Mouse (Mus musculus): Measurements from ENCODE around the gene Timm29. TPM values are rescaled to one million over a fixed set of nuclear protein-coding genes. Genes with fewer than 3 reads are reported as not detected.

Gene Timm29
- polyA plus RNA-seq (2014; fragmentation: Nextera tagmentation; extraction: Ambion mirVana) = 74.0 and 83.0 TPM in 2 replicates

GRCm38 (mm10) chr9:21592703-21593121, at the start of gene Timm29, which contains the start of gene Yipf2:
TSS of gene Timm29 (plus strand) at chr9:21592722.
TSS of gene Yipf2 (minus strand) at chr9:21592828.
- peak within 1 kb of the TSS; percentile 94 for H3K4me3 ChIP-seq (replicated peaks; ENCODE audit: low read length)
- DNase-seq (ENCODE audit: low spot score) (peak; percentile 99), ATAC-seq (ENCODE audit: low FRiP score) (peak; percentile 94)
- peak within 1 kb of the TSS; percentile 90 for H3K9ac ChIP-seq
- H3K27me3 ChIP-seq (ENCODE audit: control insufficient read depth, insufficient read depth, low read length) = no peaks in the 10 kb centered on the region
- no peaks in the 10 kb centered on the region for H3K9me3 ChIP-seq (ENCODE audit: control insufficient read depth, low read length)
- under 1% methylated on average over 30 of the region's 30 CpGs for WGBS
- peak within 1 kb of the TSS; percentile 87 for H3K4me2 ChIP-seq (replicated peaks)
- peak within 1 kb of the TSS; percentile 86 for H3K27ac ChIP-seq
- peaks cover 31% of the 10 kb centered on the region for H3K4me1 ChIP-seq (replicated peaks; ENCODE audit: control insufficient read depth, insufficient read depth, low read length)
- H3K36me3 ChIP-seq (replicated peaks; ENCODE audit: control insufficient read depth, insufficient read depth) = peaks cover 47% of the 10 kb centered on the region

- peak; percentile 46 for ATAC-seq (ENCODE audit: low FRiP score)
- no peak for DNase-seq (ENCODE audit: low spot score)
- Histone ChIP-seq H3K4me1 (replicated peaks; ENCODE audit: control insufficient read depth, insufficient read depth, low read length) (peaks cover 15% of the 10 kb centered on the region), H3K9me3 (ENCODE audit: control insufficient read depth, low read length) (no peaks in the 10 kb centered on the region), H3K4me2 (replicated peaks) (peak overlapping the region; percentile 74), H3K4me3 (replicated peaks; ENCODE audit: low read length) (peak overlapping the region; percentile 83), H3K9ac (peak overlapping the region; percentile 98), H3K36me3 (replicated peaks; ENCODE audit: control insufficient read depth, insufficient read depth) (peaks cover 8% of the 10 kb centered on the region), H3K27ac (peak overlapping the region; percentile 98), H3K27me3 (ENCODE audit: control insufficient read depth, insufficient read depth, low read length) (no peaks in the 10 kb centered on the region)
- 6% methylated on average over 9 of the region's 9 CpGs for WGBS
Measured at GRCm38 (mm10) chr9:21545351-21545915, 47.1 kb upstream of the Timm29 start.

GRCm38 (mm10) chr9:21545916-21546788, 46.4 kb upstream of the Timm29 start:
- DNase-seq (ENCODE audit: low spot score) = peak; percentile 99
- under 1% methylated on average over 56 of the region's 67 CpGs for WGBS

DNA sequence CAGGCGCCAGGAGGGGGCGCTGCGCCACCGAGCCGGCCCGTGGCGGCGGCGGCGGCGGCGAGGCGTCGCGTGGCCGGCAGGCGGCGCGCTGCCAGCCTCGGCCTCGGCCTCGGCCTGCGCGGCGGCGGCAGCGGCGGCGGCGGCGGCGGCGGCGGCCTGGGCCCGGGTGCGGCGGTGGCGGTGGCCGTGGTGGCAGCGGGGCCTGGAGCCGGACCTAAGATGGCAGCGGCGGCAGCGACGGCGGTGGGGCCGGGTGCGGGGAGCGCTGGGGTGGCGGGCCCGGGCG, 45.8 kb upstream of the Timm29 start, which contains the start of gene Carm1:
TSS of gene Carm1 (plus strand) at position 106 of the 286 bp plus-strand sequence.
- Histone ChIP-seq H3K4me2 (replicated peaks) (peak within 1 kb of the TSS; percentile 74), H3K27ac (peak within 1 kb of the TSS; percentile 98), H3K36me3 (replicated peaks; ENCODE audit: control insufficient read depth, insufficient read depth) (peaks cover 21% of the 10 kb centered on the region), H3K27me3 (ENCODE audit: control insufficient read depth, insufficient read depth, low read length) (no peaks in the 10 kb centered on the region), H3K9me3 (ENCODE audit: control insufficient read depth, low read length) (no peaks in the 10 kb centered on the region), H3K4me3 (replicated peaks; ENCODE audit: low read length) (peak within 1 kb of the TSS; percentile 83), H3K9ac (peak within 1 kb of the TSS; percentile 98), H3K4me1 (replicated peaks; ENCODE audit: control insufficient read depth, insufficient read depth, low read length) (peaks cover 15% of the 10 kb centered on the region)
- DNase-seq (ENCODE audit: low spot score) (no peak), ATAC-seq (ENCODE audit: low FRiP score) (no peak)
- under 1% methylated on average over 47 of the region's 52 CpGs for WGBS

More at GRCm38 (mm10) chr9:21545916-21546788, 46.4 kb upstream of the Timm29 start:
- ATAC-seq (ENCODE audit: low FRiP score) = peak; percentile 94
- Histone ChIP-seq H3K4me3 (replicated peaks; ENCODE audit: low read length) (peak overlapping the region; percentile 83), H3K27me3 (ENCODE audit: control insufficient read depth, insufficient read depth, low read length) (no peaks in the 10 kb centered on the region), H3K4me1 (replicated peaks; ENCODE audit: control insufficient read depth, insufficient read depth, low read length) (peaks cover 15% of the 10 kb centered on the region), H3K9ac (peak overlapping the region; percentile 98), H3K36me3 (replicated peaks; ENCODE audit: control insufficient read depth, insufficient read depth) (peaks cover 15% of the 10 kb centered on the region), H3K27ac (peak overlapping the region; percentile 98), H3K4me2 (replicated peaks) (peak overlapping the region; percentile 74), H3K9me3 (ENCODE audit: control insufficient read depth, low read length) (no peaks in the 10 kb centered on the region)

DNA sequence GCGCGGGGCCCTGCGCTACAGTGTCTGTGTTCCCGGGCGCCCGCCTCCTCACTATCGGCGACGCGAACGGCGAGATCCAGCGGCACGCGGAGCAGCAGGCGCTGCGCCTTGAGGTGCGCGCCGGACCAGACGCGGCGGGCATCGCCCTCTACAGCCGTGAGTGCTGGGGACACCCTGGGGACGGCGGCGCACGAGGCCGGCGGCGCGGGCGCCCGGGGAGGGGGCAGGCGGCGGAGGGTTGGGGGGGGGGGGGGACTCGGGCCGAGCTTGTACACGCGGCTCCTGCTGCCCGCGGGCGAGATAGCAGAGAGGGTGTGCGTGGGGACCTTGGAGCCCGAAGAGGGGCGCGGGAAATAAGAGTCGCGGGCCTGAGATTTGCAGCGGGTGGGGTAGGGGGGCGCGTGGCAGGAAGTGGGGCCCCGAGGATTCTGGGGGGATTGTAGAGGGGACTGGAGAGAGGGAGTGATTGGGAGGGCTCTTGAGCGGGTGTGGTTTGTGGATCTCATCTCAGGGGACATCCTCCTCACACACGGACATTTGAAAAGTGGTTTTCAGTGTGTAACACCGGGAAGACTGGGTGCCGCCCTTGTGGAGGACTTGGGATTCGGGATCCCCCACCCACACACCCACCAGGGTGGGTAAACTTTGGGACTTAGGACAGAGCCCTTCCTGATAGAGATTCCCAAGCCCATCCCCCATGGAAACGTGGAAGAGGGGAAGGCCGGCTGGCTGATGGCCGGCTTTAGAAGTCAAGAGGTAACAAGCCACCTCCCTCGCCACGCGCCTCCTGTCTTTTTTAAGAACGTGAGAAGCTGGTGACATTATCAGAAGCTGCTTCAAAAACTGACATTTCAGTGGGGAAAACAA, 45.2 kb upstream of the Timm29 start:
- WGBS = under 1% methylated on average over 56 of the region's 66 CpGs
- Histone ChIP-seq H3K9me3 (ENCODE audit: control insufficient read depth, low read length) (no peaks in the 10 kb centered on the region), H3K4me1 (replicated peaks; ENCODE audit: control insufficient read depth, insufficient read depth, low read length) (peaks cover 15% of the 10 kb centered on the region), H3K27me3 (ENCODE audit: control insufficient read depth, insufficient read depth, low read length) (no peaks in the 10 kb centered on the region), H3K27ac (peak overlapping the region; percentile 98), H3K4me2 (replicated peaks) (peak overlapping the region; percentile 74), H3K4me3 (replicated peaks; ENCODE audit: low read length) (peak overlapping the region; percentile 83), H3K36me3 (replicated peaks; ENCODE audit: control insufficient read depth, insufficient read depth) (peaks cover 21% of the 10 kb centered on the region), H3K9ac (peak overlapping the region; percentile 98)
- peak; percentile 19 for ATAC-seq (ENCODE audit: low FRiP score)
- DNase-seq (ENCODE audit: low spot score) = peak; percentile 50

DNA sequence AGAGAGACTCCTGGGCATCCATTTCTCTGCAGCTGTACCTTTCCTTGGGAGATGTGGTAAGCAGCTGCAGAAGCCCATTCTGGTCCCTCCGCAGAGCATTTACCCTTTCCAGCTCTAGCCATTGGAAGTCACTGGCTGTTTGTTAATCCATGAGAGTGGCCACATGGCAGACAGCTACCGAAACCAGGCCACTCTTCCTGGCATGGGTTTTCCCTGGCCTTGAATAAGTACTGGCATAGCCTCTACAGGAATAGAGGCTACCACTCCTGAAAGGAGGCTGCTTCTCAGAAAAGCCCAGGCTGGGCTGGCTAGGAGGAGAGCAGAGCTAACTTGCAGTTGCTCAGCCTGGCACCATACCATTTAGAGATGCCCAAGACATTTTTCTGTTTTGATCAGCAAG, 41.5 kb upstream of the Timm29 start:
- Histone ChIP-seq H3K4me1 (replicated peaks; ENCODE audit: control insufficient read depth, insufficient read depth, low read length) (peaks cover 15% of the 10 kb centered on the region), H3K27ac (no peak overlapping the region), H3K9me3 (ENCODE audit: control insufficient read depth, low read length) (no peaks in the 10 kb centered on the region), H3K36me3 (replicated peaks; ENCODE audit: control insufficient read depth, insufficient read depth) (peaks cover 21% of the 10 kb centered on the region), H3K27me3 (ENCODE audit: control insufficient read depth, insufficient read depth, low read length) (no peaks in the 10 kb centered on the region), H3K4me3 (replicated peaks; ENCODE audit: low read length) (no peak overlapping the region), H3K4me2 (replicated peaks) (no peak overlapping the region), H3K9ac (no peak overlapping the region)
- ATAC-seq (ENCODE audit: low FRiP score) (no peak), DNase-seq (ENCODE audit: low spot score) (no peak)
- WGBS = 97% methylated on average over 2 of the region's 2 CpGs

- Histone ChIP-seq H3K27me3 (ENCODE audit: control insufficient read depth, insufficient read depth, low read length) (no peaks in the 10 kb centered on the region), H3K9ac (no peak overlapping the region), H3K27ac (no peak overlapping the region), H3K36me3 (replicated peaks; ENCODE audit: control insufficient read depth, insufficient read depth) (peaks cover 21% of the 10 kb centered on the region), H3K4me1 (replicated peaks; ENCODE audit: control insufficient read depth, insufficient read depth, low read length) (peaks cover 6% of the 10 kb centered on the region), H3K4me2 (replicated peaks) (no peak overlapping the region), H3K9me3 (ENCODE audit: control insufficient read depth, low read length) (no peaks in the 10 kb centered on the region), H3K4me3 (replicated peaks; ENCODE audit: low read length) (no peak overlapping the region)
- ATAC-seq (ENCODE audit: low FRiP score) (no peak), DNase-seq (ENCODE audit: low spot score) (no peak)
- WGBS = 91% methylated on average over 6 of the region's 6 CpGs
Measured at GRCm38 (mm10) chr9:21553607-21554273, 38.8 kb upstream of the Timm29 start.

GRCm38 (mm10) chr9:21555198-21555742, 37.3 kb upstream of the Timm29 start:
- 91% methylated on average over 6 of the region's 6 CpGs for WGBS
- DNase-seq (ENCODE audit: low spot score) (no peak), ATAC-seq (ENCODE audit: low FRiP score) (no peak)
- Histone ChIP-seq H3K4me3 (replicated peaks; ENCODE audit: low read length) (no peak overlapping the region), H3K27ac (no peak overlapping the region), H3K36me3 (replicated peaks; ENCODE audit: control insufficient read depth, insufficient read depth) (peaks cover 19% of the 10 kb centered on the region), H3K27me3 (ENCODE audit: control insufficient read depth, insufficient read depth, low read length) (no peaks in the 10 kb centered on the region), H3K9ac (no peak overlapping the region), H3K4me1 (replicated peaks; ENCODE audit: control insufficient read depth, insufficient read depth, low read length) (no peaks in the 10 kb centered on the region), H3K9me3 (ENCODE audit: control insufficient read depth, low read length) (no peaks in the 10 kb centered on the region), H3K4me2 (replicated peaks) (no peak overlapping the region)

Measured in hindbrain, embryonic 14.5 days (tissue).